Mouse (Mus musculus): ENCODE measurements around the gene Meis1. TPM values are rescaled to one million over a fixed set of nuclear protein-coding genes. Genes with fewer than 3 reads are reported as not detected.
A peak's percentile ranks its signal among the peaks of the same experiment; 100 is the strongest.

The Meis1 gene
- total RNA-seq, 2 experiments from 2014 or later: 13.0 to 24.6 TPM

- ATAC-seq (replicated peaks; ENCODE audit: poor library complexity): no peak
Measured at GRCm38 (mm10) chr11:18955969-18956368, 62.8 kb downstream of the Meis1 start.

- ATAC-seq (replicated peaks; ENCODE audit: poor library complexity): no peak
Measured at GRCm38 (mm10) chr11:18954852-18955251, 63.9 kb downstream of the Meis1 start.

DNA sequence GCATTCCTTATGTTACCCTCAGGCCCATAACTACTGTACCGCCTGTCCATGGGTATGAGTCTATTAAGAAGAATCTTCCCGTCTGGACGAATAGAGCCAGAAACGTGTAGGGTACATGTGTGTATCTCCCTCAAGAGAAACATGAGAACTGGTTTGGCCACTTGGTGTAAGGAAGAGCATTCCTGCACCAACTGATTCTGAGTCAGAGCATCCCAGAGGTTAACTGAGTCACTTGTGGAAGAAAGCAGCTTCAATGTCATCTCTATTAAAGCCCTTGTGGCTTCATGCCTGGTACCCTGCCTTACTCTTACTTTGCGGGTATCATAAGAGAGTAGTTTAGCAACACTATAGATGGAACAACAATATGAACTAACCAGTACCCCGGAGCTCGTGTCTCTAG is 64.9 kb downstream of the Meis1 start:
- no peak for ATAC-seq (replicated peaks; ENCODE audit: poor library complexity)

DNA sequence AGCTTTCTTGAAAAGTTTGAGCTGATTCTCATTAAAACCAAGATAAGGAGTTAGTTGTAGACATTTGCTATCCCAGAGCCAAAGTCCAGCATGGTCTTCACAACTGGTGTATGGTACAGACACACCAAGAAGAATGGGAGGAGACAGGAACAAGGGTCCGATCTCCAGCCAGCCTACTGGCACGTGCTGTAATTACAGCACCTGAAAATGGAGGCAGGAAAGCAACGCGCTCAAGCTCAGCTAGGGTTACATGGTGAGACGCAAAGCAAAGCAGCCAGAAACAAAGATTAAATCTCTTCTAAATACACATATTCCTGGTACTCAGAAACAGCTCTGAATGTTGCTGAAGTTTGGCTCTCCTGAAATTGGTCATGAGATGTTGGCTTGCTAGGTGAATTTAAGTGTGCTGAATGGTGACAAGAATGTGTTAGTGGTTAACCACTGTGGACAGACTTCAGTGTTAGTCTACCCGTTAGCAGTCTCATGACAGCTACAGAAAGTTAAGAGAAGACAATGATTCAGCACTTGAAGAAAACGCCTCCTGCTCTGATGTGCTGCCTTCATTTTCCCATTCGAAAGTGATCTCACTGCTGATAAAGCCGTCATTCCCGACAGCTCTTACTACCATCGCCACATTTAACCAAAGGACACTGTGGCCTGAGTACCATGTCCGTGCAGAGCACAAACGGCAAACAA is 70.0 kb downstream of the Meis1 start:
- peak; percentile 85 for ATAC-seq (replicated peaks; ENCODE audit: poor library complexity)

- no peak for ATAC-seq (replicated peaks; ENCODE audit: poor library complexity)
Measured at GRCm38 (mm10) chr11:18947434-18947833, 71.4 kb downstream of the Meis1 start.

DNA sequence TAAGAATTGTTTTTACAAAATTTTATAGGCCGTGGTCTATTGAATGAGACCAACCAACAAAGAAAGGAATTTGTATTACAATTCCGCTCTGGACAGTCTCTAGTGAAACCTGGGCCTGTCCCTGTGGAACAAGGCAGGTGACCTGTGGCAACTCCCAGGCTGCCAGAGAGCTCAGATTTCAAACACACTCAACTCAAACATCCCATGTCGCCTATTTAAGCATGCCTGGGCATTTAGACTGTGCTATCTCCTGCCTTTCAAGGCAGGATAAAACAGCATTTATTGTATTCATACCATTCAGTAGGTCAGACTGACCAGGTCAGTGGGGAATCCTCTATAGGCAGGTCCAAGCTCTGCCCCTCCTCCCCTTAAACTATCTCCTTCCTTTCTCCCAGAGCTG is 73.0 kb downstream of the Meis1 start:
- no peak for ATAC-seq (replicated peaks; ENCODE audit: poor library complexity)

GRCm38 (mm10) chr11:18944972-18945625 is 73.7 kb downstream of the Meis1 start:
- ATAC-seq (replicated peaks; ENCODE audit: poor library complexity): no peak

DNA sequence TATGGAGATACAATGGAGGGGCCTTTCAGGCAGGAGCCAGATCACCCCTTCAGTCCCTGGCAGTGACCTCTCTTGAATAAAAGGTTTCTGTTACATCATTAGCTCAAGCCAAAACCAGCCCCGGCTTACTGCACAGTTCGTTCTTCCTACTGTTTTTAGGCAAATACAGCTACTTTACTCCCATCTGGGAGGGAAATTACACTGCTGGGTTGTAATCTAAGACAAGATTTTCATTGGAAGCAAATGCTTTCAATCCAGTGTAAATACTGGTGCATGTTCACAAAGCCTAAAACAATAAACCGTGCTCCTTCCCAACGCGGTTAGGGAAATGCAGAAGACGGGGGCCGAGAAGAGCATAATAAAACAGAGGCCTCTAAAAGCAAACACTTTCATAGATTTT is 74.6 kb downstream of the Meis1 start:
- ATAC-seq (replicated peaks; ENCODE audit: poor library complexity): no peak

GRCm38 (mm10) chr11:18942990-18943389 is 75.8 kb downstream of the Meis1 start:
- peak; percentile 42 for ATAC-seq (replicated peaks; ENCODE audit: poor library complexity)

DNA sequence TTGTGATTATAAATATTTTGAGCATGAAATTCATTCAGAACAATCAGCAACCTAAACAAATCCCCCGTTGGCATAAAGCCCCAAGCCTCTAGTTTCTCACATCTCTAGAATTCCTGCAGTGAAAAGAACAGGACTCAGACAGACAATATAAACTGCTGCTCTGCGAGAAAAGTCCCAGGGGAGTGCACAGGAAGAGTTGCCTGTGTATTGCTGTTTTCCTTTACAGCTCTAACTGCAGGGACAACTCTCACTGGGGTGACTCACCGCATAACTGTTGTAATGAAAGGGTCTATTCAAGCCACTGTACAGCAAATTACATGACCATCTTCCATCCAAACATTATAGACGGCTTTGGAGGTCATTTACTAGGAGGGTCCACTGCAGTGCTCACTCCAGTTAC is 77.9 kb downstream of the Meis1 start:
- ATAC-seq (replicated peaks; ENCODE audit: poor library complexity): no peak

DNA sequence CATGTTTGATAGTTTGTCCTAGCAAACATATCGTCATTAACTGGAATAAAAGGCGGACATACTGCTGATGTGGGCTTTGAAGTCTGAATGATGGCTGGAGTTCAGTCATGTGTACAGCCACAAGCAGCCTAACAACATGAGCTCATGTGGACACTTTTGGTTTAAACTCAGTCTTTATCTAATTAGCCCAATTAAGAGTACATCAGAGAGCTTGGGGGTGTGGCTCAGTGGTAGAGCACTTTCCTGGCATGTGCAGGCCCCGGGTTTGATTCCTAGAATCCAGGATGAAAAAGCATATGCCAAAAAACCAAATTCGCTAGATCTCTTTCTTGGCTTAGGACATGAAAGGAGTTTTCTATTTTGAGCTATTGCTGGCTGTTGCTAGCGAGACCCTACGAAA is 83.9 kb downstream of the Meis1 start:
- no peak for ATAC-seq (replicated peaks; ENCODE audit: poor library complexity)

GRCm38 (mm10) chr11:18931001-18931874 is 87.5 kb downstream of the Meis1 start:
- ATAC-seq (replicated peaks; ENCODE audit: poor library complexity): no peak

- ATAC-seq (replicated peaks; ENCODE audit: poor library complexity): no peak
Measured at GRCm38 (mm10) chr11:18929779-18930728, 88.7 kb downstream of the Meis1 start.

DNA sequence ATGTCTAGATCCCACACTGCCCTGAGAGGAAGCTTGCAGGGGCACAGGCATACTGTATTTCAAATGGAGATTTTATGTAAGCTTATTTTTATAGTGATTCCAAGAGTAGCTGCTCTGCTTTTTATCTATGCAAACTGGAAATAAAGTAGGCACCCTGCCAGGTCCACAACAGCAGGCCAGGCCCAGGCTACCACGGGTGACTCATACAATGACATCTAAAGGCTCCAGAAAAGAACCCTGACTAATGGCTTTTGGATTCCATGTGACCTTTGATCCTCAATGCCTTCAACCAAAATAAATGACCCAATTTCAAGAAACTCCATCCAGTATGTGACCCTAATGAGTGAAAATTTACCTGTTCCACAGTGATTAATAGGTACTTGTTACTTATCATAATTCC is 91.4 kb downstream of the Meis1 start:
- ATAC-seq (replicated peaks; ENCODE audit: poor library complexity): 0 out of 2 replicates have a peak, but pooled peaks have one; percentile 5

GRCm38 (mm10) chr11:18926798-18927197 is 92.0 kb downstream of the Meis1 start:
- ATAC-seq (replicated peaks; ENCODE audit: poor library complexity): no peak

- ATAC-seq (replicated peaks; ENCODE audit: poor library complexity): peak; percentile 94
Measured at GRCm38 (mm10) chr11:18924583-18925334, 94.0 kb downstream of the Meis1 start.

- ATAC-seq (replicated peaks; ENCODE audit: poor library complexity): 0 out of 2 replicates have a peak, but pooled peaks have one; percentile 17
Measured at GRCm38 (mm10) chr11:18923274-18923673, 95.5 kb downstream of the Meis1 start.

- ATAC-seq (replicated peaks; ENCODE audit: poor library complexity): no peak
Measured at GRCm38 (mm10) chr11:18920651-18921050, 98.1 kb downstream of the Meis1 start.

DNA sequence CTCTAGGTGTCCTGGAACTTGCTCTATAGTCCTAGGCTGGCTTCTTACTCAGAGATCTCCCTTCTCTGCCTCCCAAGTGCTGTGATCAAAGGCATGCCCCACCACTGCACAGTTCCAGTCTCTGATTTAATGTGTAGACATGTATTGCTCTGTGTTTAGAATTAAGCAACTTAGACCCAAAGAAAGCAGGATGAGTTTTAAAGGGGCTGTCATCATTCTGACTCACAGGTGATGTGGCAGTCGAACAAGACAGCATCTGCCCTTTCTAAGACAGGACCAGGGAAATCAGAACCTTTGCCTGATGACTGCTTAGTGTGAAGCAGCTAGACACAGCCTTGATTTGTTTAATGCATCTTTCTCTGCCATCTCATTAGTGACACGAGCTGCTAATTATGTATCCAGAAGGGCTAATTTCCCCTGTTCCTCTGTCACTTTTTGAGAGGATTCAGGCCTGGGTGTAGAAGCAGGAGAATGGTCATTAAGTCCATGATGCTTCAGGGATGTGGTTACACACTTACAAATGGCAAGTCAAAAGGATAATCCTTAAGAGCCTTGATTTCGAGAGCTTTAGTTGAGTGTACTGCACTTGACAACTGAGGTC is 99.5 kb downstream of the Meis1 start:
- no peak for ATAC-seq (replicated peaks; ENCODE audit: poor library complexity)
